Mouse (Mus musculus) WW6 (cell line): ENCODE measurements around the gene Abhd12.

ENCODE experiments used
- DNase-seq: peaks from one replicate; pipeline ENCODE4 v3.0.0-alpha.2; 2013; ENCODE audit warnings: low read depth, low spot score

Gene Abhd12

DNA sequence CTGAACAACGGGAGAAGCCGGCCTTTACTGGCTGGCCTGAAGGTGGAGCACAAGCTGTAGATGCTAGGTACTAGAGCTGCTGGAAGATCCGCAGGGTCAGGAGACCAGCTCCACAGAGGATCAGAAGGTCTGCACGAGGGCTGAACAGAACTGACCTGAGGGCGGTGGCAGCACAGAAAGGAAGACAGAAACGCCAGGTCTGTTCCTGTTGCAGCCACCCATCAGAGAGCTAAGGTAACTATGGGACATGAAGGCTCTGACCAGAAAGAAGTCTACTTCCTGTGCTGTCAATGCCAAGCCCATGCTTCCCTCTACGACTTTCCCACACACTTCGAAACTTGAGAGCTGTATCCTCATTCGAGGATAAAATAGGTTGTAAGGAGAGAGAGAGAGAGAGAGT is 53.3 kb downstream of the Abhd12 start:
- no peak for DNase-seq

DNA sequence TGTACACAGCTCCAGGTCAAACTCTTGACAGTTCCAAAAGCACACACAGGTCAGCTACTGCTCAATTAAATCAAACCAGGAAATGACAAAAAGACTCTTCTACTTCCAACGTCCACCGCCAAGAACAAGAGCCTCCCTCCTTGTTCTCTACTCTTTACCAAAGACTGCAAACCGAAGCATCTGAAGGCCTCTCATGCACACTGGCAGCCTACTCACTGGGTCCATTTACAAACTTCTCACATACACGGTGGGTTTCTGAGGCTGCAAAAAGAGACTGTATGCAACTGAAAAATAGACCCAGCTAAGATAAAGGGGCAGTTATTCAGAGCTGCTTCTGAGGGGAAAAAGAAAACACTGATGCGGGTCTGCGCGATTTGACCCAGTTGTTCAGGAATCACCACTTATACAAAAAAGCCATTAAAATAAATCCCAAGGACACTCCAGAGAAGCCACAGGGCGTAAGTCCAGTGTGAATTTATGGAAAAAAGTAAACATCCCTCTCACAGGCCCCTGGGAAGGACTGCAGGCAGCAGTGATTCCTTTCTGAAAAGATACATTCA is 57.0 kb downstream of the Abhd12 start:
- no peak for DNase-seq

DNA sequence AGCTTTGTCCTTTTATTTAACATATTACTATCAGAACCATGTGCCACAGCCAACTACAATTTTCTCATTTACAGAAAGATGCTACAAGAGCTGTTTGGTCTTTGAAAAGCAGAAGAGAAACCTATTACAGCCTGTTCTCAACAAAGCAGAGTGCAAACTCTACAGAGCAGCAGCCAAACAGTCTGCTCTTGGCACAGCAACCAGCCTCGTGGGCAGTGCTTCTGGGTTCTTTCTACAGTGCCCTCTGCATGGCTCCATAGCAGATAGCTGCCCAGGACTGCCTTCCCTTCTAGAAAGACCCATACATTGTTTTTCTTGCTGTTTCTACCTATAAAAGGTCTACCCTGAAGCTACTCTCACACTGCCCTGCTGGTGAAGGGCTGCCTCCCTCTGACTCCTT is 59.7 kb downstream of the Abhd12 start:
- DNase-seq: no peak

DNA sequence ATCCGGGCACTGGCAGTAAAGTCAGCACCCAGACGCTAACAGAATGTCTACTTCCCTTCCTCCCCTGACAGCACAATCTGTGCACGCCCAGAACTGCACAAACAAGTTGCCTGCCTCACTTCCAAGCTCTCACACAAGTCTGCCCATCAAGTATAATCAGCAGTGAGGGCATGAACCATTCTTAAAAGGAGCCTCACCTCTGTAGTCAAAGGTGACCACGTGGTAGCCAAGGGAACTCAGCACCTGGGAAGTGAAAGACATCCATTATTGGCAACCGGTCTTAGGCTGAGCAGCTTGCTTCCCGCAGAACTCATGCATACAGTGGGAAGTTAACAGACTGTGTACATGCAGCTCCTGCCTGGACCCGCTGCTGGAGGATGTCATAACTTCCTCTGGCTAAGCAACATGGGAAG is 62.5 kb downstream of the Abhd12 start:
- no peak for DNase-seq

DNA sequence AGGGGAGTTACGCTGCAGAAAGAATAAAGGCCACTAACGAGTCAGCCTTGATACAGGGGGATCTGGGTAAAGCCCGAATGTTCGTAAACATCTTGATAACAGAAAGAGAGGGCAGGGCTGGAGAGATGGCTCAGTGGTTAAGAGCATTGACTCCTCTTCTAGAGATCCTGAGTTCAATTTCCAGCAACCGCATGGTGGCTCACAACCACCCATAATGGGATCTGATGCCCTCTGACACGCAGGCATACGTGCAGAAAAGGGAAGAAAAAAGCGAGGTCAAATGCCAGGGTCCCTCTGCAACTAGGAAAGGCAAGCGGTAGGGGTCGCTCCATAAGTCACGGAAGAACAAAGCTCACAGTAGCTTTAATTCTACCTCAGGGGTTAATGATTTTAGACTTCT is 63.4 kb downstream of the Abhd12 start:
- no peak for DNase-seq

DNA sequence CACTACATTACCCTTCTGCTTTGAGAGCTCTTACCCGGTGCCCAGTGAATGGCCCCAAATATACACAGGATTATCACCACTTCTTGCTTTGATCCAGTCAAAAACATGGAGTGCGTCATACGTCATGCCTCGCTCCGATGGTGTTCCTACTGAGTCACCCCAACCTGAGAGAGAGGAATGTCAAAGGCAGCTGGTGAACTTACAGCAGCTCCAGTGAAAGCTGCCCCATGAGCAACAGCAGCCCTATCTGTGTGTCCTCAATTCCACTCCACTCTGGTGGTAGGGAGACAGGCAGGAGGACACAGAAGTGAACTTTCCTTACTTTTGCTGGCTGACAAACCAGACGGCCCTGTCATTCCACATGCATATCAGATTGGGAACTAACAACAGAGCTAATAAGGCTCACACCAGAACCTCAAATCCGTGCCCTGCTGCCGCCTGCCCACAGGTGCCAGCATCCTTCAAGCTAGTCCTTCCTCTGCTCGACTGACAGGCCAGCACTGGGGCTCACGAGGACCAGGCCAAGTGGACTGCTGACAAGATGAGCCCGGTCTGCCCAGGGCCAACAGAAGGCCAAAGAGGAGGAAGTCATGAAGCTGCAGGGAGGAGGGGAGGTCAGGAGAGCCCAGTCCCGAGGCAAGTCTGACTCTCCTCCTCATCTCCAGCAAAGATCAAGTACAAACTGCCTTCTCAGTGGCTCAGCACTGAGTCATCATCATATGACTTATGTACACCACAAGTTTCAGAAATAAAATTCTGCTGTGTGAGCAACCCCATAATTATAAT is 64.7 kb downstream of the Abhd12 start:
- DNase-seq: no peak

DNA sequence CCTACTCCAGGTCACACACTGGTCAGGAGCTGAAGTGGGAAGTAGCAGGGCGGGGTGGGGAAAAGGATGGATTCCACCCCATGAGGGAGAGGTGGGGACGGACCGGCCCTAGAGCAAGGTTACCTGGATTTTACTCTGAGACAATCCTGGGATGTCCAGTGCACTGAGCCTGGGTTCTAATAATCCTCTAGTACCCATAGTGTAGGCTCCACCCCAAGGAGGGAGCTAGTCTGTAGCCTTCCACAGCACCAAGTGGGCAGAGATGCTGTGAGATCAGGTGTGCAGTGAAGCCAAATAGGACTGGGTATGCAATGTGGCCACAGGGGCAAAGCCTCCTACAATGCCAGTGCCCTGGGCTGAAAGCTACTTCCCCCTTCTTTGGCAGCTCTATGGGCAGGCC is 66.8 kb downstream of the Abhd12 start:
- no peak for DNase-seq

DNA sequence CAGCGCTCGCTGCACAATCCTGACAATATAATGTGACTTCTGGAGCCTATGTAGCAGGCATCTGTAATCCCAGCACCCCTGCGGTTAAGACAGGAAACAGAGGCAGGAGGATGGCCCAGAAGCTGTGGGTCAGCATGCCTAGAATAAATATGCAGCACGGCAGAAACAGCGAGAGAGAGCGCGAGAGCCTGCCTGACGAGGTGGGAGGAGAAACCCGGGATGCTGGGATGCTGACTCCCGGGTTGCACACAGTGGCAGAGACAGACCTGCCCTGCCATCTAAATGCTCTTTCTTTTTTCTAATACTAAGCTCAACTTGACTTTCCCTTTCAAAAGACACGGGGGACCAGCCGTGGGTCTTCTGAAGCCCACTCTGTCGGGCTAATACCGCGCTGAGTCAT is 67.6 kb downstream of the Abhd12 start:
- no peak for DNase-seq

DNA sequence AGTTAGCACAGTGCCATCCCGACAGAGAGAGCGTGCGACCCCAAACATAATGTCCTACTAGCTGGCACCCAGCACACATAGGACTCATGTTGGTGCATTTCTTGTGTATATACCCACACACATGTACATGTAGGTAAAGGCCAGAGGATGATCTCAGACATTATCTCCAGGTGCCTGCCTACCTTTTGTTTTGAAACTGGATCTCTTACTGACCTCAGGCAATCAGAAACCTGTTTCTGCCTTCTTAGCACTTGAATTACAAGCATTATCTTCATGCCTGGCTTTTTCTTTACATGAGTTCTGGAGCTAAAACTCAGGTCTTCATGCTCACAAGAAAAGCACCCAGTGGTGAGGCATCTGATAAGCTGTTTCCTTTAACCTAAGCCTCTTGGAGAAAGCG is 68.6 kb downstream of the Abhd12 start:
- DNase-seq: no peak

DNA sequence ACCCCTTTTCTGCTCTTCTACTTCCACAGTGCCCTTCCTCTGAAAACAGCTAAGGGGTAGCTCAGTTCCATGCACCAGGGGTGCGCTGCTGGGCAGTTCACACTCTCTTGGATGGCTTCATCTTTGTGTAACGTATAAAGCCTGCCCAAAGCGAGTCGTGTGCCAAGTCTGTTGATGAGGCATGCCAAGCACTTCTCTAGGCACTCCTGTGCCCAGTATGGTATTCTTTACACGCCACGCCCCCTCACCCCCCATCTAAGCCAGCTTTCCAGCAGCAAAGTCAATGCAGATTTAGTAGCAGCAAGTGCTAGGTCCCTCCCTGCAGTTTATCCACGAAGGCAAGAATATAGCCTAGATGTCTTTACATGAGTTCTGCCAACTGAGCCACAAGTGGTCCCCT is 69.9 kb downstream of the Abhd12 start:
- no peak for DNase-seq

DNA sequence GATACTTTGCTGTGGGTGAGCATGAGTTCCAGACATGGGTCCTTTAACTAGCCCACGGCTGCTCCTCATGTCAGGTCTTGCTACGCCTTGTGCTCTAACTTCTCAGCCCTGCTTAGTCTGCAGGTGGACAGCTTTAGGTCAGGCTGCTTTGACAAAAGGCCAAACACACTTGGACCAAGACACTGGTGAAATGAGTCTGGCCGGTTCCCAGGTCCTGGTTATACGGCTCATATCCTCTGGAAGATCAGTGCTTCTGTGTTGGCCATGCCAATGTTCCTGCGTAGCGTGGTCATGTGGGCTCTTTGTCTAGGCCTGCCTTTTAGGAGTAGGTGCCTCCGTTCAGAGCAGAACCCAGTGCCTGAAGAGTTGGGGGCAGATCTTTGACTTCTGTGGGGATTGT is 72.5 kb downstream of the Abhd12 start:
- no peak for DNase-seq

DNA sequence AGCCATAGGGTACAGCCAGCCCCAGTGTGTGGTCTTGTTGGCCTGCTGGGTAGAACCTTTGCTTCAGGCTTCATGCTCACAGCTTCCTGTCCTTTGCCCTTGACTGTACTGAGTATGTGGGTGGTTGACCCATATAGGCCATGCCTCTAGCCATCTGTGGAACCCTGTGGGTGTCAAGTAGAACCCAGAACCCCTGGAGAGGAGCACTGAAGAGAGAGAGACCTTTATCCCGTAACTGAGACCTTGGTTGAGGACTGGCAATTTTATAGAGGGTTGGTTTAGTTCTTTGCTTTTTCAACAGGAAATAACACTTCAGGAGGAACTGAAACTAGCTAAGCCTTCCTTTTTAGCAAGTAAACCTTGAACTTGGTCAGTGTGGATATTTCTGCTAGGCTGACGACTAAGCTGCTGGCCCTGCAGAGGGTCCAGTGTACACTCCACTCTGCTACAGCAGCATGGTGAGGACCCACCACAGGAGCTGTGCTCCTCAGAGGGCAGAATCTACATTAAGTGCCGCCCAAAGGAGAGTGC is 73.6 kb downstream of the Abhd12 start:
- DNase-seq: no peak

DNA sequence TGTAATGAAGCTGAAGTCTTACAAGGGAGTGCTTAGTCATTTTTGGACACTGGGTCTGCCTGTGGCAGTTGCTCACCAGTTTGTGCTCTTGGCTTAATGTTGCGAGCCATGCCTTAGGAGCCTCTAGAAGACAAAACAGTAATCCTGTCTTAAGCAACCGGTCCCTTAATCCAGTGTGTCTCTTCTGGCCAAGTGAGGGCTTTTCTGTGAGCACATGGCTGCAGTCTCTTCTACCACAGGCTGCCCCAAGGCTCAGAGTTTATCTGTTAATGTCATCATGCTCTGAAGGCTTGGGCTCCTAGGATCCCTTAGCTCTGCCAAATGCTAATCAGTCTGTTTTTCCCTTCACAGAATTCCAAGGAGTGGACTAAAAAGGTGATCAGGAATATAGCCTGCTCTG is 74.5 kb downstream of the Abhd12 start:
- DNase-seq: no peak

DNA sequence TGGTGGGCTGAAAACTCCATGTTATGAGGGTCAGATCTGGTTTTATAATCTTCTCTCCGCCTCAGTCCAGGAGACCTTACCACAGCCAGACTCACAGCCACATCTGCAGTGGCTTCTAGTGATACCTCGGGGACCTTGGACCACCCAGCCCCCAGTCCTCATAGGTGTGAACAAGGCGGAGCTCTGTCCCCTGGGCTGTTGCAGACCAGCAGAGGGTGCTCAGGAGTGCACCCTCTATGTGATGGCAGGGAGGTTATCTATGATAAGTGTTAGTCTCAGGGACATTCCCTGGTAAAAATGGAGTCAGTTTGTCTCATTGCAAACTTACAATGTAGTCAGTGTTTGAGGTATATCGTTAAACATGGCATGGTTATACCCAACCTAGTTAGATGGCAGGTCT is 75.9 kb downstream of the Abhd12 start:
- DNase-seq: no peak

DNA sequence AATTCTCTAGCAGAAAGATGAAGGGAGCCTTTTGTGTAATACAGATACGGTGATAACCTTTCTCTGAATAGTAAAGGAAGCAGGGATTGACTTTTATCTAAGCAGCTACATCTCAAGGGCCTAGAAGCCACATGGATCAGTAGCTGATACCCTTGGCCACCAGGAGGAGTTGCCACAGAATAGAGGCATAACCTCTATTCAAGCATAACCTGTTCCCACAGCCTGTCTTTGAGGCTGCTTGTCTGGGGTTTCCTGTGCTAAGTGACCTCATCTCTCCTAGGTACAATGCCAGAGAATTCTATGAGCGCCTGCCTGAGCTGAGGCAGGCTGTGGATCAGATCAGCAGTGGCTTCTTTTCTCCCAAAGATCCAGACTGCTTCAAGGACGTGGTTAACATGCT is 76.4 kb downstream of the Abhd12 start:
- DNase-seq: no peak

DNA sequence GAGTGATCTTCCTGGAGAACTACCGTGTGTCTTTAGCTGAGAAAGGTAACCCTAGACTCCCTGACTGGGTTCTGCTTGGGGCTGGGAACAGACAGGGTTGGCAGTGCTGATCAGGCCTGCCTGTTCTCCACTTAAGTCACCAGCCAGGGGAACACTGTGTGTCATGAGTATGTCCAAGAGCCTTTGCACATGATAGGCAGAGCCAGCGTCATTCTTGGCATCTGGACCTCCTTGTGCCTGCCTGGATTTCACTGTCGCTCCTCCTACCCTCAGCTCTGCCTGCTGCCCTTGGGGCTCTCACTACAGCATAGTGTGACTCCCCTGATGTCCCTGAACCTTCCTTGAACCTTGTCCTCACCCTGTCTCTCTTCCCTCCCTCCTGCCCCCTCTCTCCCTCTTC is 78.1 kb downstream of the Abhd12 start:
- no peak for DNase-seq

DNA sequence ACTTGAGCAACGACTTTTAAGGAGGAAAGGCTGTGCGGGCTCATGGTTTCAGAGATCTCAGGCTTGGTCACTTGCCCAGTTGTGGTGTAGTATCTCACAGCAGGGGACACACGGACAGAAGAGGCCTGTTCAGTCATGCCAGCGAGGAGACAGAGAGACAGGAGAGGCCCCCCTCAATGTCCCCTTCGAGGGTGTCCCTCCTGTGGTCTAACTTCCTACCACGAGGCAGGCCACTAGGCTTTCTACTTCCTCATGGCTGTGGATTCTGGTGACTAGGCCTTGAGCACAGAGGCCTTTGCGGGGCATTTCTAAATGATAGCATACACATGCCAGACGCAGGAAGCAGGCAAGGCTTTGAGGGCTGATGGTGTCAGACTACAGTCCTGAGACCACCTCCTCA is 81.6 kb downstream of the Abhd12 start:
- no peak for DNase-seq

DNA sequence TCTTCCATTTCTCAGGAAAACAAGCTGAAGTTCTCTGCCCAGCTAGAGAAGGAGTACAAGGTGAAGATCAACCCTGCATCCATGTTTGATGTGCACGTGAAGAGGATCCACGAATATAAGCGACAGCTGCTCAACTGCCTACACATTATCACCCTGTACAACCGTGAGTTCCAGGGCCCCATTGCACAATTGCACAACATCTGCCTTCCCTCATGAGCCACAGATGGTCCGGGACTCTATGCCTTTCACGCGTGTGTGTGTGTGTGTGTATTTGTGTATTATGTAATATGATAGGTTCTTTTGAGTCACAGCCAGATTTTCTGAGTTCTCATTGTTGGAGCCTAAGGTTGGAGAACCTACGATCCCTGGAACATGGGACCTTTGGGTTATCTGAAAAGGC is 83.8 kb downstream of the Abhd12 start:
- no peak for DNase-seq

DNA sequence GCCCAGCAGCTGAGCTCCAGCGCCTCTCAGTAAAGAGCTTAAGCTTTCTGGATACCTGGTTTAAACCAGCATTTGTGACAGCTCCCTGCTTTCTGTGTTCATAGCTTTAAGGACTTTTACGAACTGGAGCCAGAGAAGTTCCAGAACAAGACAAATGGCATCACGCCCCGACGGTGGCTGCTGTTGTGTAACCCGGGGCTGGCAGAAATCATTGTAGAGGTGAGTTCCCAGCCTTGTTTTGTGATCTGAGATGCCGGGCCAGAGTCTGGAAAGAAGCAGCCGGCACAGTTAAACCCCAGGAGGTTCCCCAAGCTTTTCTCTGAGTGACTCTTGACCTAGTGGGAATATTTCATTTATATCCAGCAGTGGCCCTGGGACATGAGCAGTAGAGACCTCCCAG is 85.8 kb downstream of the Abhd12 start:
- DNase-seq: no peak

DNA sequence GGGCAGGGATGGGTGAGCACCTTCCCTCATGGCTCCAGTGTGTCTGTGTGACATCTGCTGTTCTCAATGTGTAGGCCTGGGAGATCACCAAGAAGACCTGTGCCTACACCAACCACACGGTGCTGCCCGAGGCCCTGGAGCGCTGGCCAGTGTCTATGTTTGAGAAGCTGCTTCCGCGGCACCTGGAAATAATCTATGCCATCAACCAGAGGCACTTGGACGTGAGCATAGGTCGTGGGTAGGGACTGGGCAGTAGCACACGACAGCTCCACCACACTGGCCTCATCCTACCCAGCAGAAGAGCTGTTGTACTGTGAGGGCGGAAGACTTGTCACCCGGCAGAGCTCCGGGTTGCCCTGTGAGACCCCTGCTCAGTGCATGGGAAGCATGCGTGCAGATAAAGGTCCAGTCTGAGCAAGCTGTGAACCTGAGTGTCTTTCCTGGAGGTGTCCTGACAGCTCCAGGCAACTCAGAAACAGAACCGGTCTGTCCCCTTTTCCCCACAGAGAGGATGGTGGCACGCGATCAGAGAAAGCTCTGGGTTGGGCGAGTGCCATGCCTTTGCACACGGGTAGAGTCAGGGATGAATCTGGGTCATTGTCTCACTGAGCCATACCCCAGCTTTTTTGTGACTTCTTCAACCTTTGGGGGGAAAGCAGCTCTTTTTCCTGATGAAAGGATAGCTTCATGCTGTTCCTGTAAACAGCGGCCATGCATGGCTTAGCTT is 87.7 kb downstream of the Abhd12 start:
- no peak for DNase-seq

DNA sequence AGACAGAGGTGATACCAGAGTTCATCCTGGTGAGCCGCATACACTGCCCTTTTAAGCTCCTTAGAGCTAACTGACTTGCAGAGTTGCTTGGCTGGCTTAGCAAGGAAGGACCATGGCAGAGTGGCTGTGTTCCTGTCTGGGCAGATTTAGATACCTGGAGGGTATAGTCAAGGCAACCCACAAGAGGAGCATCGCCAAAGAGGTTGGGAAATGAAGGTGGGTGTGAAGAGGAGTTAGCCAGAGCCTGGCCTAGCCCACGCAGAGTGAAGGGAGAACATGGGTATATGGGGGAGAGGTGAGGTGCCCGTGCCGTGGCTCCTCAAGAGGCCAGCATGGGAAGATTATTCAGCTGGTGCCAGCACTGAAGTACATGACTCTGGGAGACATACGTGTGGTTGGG is 91.7 kb downstream of the Abhd12 start:
- DNase-seq: no peak

DNA sequence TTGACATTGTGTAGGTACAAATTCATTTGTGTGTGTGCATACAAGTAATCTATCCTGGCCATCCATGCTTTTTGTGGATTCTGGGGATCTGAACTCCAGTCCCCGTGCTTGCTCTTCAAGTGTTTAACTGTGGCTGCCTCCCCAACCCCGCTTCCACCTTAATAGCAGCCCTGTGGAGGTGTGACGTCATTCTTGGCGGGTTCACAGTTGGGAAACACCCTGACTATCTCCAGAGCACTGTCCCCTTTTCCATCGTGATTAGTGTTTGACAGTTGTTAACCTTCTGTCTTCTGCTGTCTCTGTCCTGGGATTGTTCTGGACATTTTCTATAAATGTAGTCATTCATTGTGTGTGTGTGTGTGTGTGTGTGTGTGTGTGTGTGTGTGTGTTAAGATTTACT is 93.9 kb downstream of the Abhd12 start:
- DNase-seq: no peak

DNA sequence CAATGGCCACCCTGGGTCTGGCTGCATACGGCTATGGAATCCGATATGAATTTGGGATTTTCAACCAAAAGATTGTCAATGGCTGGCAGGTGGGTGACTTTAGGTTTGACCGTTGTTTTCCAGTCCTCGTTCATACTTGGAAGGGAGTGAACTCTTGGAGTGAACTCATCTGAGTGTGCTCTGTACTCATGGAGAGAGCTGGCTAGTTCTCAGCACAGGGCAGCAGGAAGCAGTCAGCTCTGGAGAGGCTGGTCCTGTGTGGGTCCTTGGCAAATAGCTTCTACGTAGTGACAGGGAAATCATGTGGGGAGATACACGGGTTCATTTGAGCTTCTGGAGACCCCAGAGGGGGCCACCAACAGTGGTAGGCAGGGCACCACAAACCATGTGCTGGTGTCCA is 95.7 kb downstream of the Abhd12 start:
- DNase-seq: no peak
